Mouse (Mus musculus) cerebellum, adult 2 months (tissue): ENCODE measurements at regions not wholly inside any gene's neighbourhood (a gene's known extent, or its start where the extent isn't known, plus 50 kb on each side); places are given as distances from the start of the nearest gene placed in this dataset.

Source experiments
- DNase-seq, 2 experiments: peaks; one replicate each; pipeline ENCODE4 v3.0.0; 2021
- H3K27ac ChIP-seq: fragments of 200-500 bp; 2 replicates; pipeline ENCODE4 v1.5.1; 2012; ENCODE audit warnings: low read length, control low read depth, inconsistent platforms; ENCODE audit not compliant: insufficient read depth
- H3K27me3 ChIP-seq: fragments of 200-500 bp; 2 replicates; pipeline ENCODE4 v1.6.1; 2012; ENCODE audit warnings: inconsistent platforms, mild to moderate bottlenecking, low read length, moderate library complexity; ENCODE audit not compliant: control insufficient read depth, insufficient read depth
- H3K4me1 ChIP-seq: fragments of 200-500 bp; 2 replicates; pipeline ENCODE4 v1.6.1; 2011; ENCODE audit warnings: low read length; ENCODE audit not compliant: control insufficient read depth, insufficient read depth
- H3K4me3 ChIP-seq: fragments of 200-500 bp; replicated peaks from 2 replicates; pipeline ENCODE3; 2011; ENCODE audit warnings: mild to moderate bottlenecking, low read depth, low read length, control low read depth; ENCODE audit not compliant: insufficient read depth
- CTCF ChIP-seq: fragments of 200-500 bp; IDR thresholded peaks from 2 replicates; pipeline ENCODE4 v1.5.1; 2011; ENCODE audit warnings: low read depth, mild to moderate bottlenecking, control low read depth, low read length, moderate library complexity, borderline replicate concordance; ENCODE audit not compliant: insufficient read depth
- POLR2A ChIP-seq: fragments of 200-500 bp; IDR thresholded peaks from 2 replicates; pipeline ENCODE4 v1.6.1; 2011; ENCODE audit warnings: low read length, control low read depth, borderline replicate concordance; ENCODE audit not compliant: insufficient read depth
- WGBS: fragments of 180-500 bp; shearing (Covaris S2); methylation state at CpG from one replicate; pipeline ENCODE4 v1.1.7; 2018; 5-methylcytosine and 5-hydroxymethylcytosine counted together

- TF ChIP-seq CTCF (no peak), POLR2A (no peak)
- Histone ChIP-seq H3K4me1 (no peaks in the 10 kb centered on the region), H3K27ac (no peak overlapping the region), H3K27me3 (no peaks in the 10 kb centered on the region), H3K4me3 (no peak overlapping the region)
- no peak for DNase-seq
- 73% methylated on average over 4 of the region's 4 CpGs for WGBS
Observed at GRCm38 (mm10) chr17:14532979-14533314, 161.1 kb downstream of the Thbs2 start.

GRCm38 (mm10) chr17:14532298-14532978 lies 161.6 kb downstream of the Thbs2 start:
- TF ChIP-seq POLR2A (no peak), CTCF (no peak)
- H3K27ac ChIP-seq, result no peak overlapping the region
- no peak for DNase-seq
- H3K27me3 ChIP-seq, result no peaks in the 10 kb centered on the region
- H3K4me1 ChIP-seq, result no peaks in the 10 kb centered on the region
- WGBS, result 45% methylated on average over 8 of the region's 8 CpGs
- no peak overlapping the region for H3K4me3 ChIP-seq

- no peak overlapping the region for H3K27ac ChIP-seq
- WGBS, result 80% methylated on average over 3 of the region's 3 CpGs
Observed at GRCm38 (mm10) chr17:14531796-14532195, 162.2 kb downstream of the Thbs2 start.

GRCm38 (mm10) chr17:14527691-14528090 lies 166.3 kb downstream of the Thbs2 start:
- no peak for TF ChIP-seq CTCF
- TF ChIP-seq POLR2A, result no peak
- no peak for DNase-seq
- 95% methylated on average over 2 of the region's 2 CpGs for WGBS
- H3K27me3 ChIP-seq, result no peaks in the 10 kb centered on the region
- no peaks in the 10 kb centered on the region for H3K4me1 ChIP-seq
- no peak overlapping the region for H3K27ac ChIP-seq
- no peak overlapping the region for H3K4me3 ChIP-seq

More at GRCm38 (mm10) chr17:14531796-14532195, 162.2 kb downstream of the Thbs2 start:
- Histone ChIP-seq H3K4me1 (no peaks in the 10 kb centered on the region), H3K27me3 (no peaks in the 10 kb centered on the region), H3K4me3 (no peak overlapping the region)
- no peak for TF ChIP-seq POLR2A
- TF ChIP-seq CTCF, result no peak
- DNase-seq, result no peak

- Histone ChIP-seq H3K4me3 (no peak overlapping the region), H3K4me1 (no peaks in the 10 kb centered on the region), H3K27me3 (no peaks in the 10 kb centered on the region), H3K27ac (no peak overlapping the region)
- DNase-seq, result no peak
- 81% methylated on average over 7 of the region's 7 CpGs for WGBS
- TF ChIP-seq CTCF, result no peak
- TF ChIP-seq POLR2A, result no peak
Observed at GRCm38 (mm10) chr17:14525255-14525654, 168.8 kb downstream of the Thbs2 start.

- no peak overlapping the region for H3K27ac ChIP-seq
- 39% methylated on average over 13 of the region's 13 CpGs for WGBS
- H3K27me3 ChIP-seq, result no peaks in the 10 kb centered on the region
- no peak for TF ChIP-seq POLR2A
- TF ChIP-seq CTCF, result peak; percentile 45; the same call in 1 of the 2 replicates
- DNase-seq, result peak; percentile 22 to 35
- H3K4me1 ChIP-seq, result no peaks in the 10 kb centered on the region
- no peak overlapping the region for H3K4me3 ChIP-seq
Observed at GRCm38 (mm10) chr17:14524426-14525236, 169.4 kb downstream of the Thbs2 start.

GRCm38 (mm10) chr17:14522011-14522410 lies 172.0 kb downstream of the Thbs2 start:
- TF ChIP-seq POLR2A (no peak), CTCF (no peak)
- no peak for DNase-seq
- Histone ChIP-seq H3K4me3 (no peak overlapping the region), H3K27ac (no peak overlapping the region), H3K27me3 (no peaks in the 10 kb centered on the region), H3K4me1 (no peaks in the 10 kb centered on the region)
- 55% methylated on average over 2 of the region's 2 CpGs for WGBS

- 16% methylated on average over 5 of the region's 5 CpGs for WGBS
- peak; percentile 51 to 72 for DNase-seq
- Histone ChIP-seq H3K27ac (no peak overlapping the region), H3K4me1 (no peaks in the 10 kb centered on the region), H3K27me3 (no peaks in the 10 kb centered on the region), H3K4me3 (no peak overlapping the region)
- TF ChIP-seq CTCF, result peak; percentile 92
- TF ChIP-seq POLR2A, result no peak
Observed at GRCm38 (mm10) chr17:14520565-14520964, 173.5 kb downstream of the Thbs2 start.
